Mouse (Mus musculus) midbrain, postnatal 0 days (tissue): ENCODE measurements around the gene Fxyd2. TPM values are rescaled to one million over a fixed set of nuclear protein-coding genes. Genes with fewer than 3 reads are reported as not detected.
A peak's percentile ranks its signal among the peaks of the same experiment; 100 is the strongest.

Source experiments
- ATAC-seq: fragments of 200-750 bp; cut with Nextera tagmentation; 2 replicates; pipeline ENCODE4 v1.8.0; 2017; ENCODE audit warnings: moderate number of reproducible peaks, mild to moderate bottlenecking, moderate TSS enrichment, moderate library complexity; ENCODE audit not compliant: low FRiP score
- DNase-seq: peaks from one replicate; pipeline ENCODE4 v3.0.0-alpha.2; 2015; ENCODE audit warnings: low spot score
- H3K27ac ChIP-seq: fragments of 300-500 bp; sonication (generic); 2 replicates; pipeline ENCODE4 v1.5.1; 2014; ENCODE audit warnings: low read depth, mild to moderate bottlenecking, low read length, mixed read lengths
- H3K27me3 ChIP-seq: fragments of 300-500 bp; sonication (generic); 2 replicates; pipeline ENCODE4 v1.6.1; 2014; ENCODE audit warnings: low read length, control low read depth, mixed read lengths; ENCODE audit not compliant: insufficient read depth
- H3K36me3 ChIP-seq: fragments of 300-500 bp; sonication (generic); 2 replicates; pipeline ENCODE4 v1.6.1; 2014; ENCODE audit warnings: low read length, control low read depth, mixed read lengths; ENCODE audit not compliant: insufficient read depth
- H3K4me1 ChIP-seq: fragments of 300-500 bp; sonication (generic); 2 replicates; pipeline ENCODE4 v1.6.1; 2014; ENCODE audit warnings: mild to moderate bottlenecking, control low read depth, antibody characterized with exemption, low read length, mixed read lengths; ENCODE audit not compliant: insufficient read depth
- H3K4me2 ChIP-seq: fragments of 300-500 bp; sonication (generic); 2 replicates; pipeline ENCODE4 v1.6.1; 2014; ENCODE audit warnings: low read depth, mild to moderate bottlenecking, low read length, mixed read lengths; ENCODE audit not compliant: poor library complexity, severe bottlenecking
- H3K4me3 ChIP-seq: fragments of 300-500 bp; sonication (generic); 2 replicates; pipeline ENCODE4 v1.5.1; 2014; ENCODE audit warnings: low read depth, mild to moderate bottlenecking, low read length, moderate library complexity
- H3K9ac ChIP-seq: fragments of 300-500 bp; sonication (generic); replicated peaks from 2 replicates; pipeline ENCODE4 v1.6.1; 2014; ENCODE audit warnings: mild to moderate bottlenecking, low read length, moderate library complexity, mixed read lengths; ENCODE audit not compliant: poor library complexity, severe bottlenecking
- H3K9me3 ChIP-seq: fragments of 300-500 bp; sonication (generic); 2 replicates; pipeline ENCODE4 v1.6.1; 2016; ENCODE audit warnings: low read length, control low read depth
- CTCF ChIP-seq: IDR thresholded peaks from 2 replicates; pipeline ENCODE4 v1.5.1; 2016; ENCODE audit warnings: antibody characterized with exemption, mild to moderate bottlenecking
- WGBS: fragments of 180-500 bp; shearing (Covaris S2); extraction: QIAGEN DNeasy Blood & Tissue Kit; methylation state at CpG from one replicate; pipeline ENCODE4 v1.1.7; 2014; 5-methylcytosine and 5-hydroxymethylcytosine counted together
- polyA plus RNA-seq: library from polyadenylated mRNA; unstranded; fragments of >200 nt; fragmentation: Nextera tagmentation; extraction: Ambion mirVana; gene quantifications from 2 replicates; pipeline ENCODE4 v1.2.1, GENCODE M21; 2015
- total RNA-seq: library from RNA; depleted of rRNA; stranded (reverse); fragments of >200 nt; gene quantifications from 2 replicates; pipeline ENCODE4 v1.2.3, GENCODE M21; 2014

The Fxyd2 gene
- total and polyA plus RNA-seq, 2 experiments from 2014 or later = 21.0 to 40.8 TPM

DNA sequence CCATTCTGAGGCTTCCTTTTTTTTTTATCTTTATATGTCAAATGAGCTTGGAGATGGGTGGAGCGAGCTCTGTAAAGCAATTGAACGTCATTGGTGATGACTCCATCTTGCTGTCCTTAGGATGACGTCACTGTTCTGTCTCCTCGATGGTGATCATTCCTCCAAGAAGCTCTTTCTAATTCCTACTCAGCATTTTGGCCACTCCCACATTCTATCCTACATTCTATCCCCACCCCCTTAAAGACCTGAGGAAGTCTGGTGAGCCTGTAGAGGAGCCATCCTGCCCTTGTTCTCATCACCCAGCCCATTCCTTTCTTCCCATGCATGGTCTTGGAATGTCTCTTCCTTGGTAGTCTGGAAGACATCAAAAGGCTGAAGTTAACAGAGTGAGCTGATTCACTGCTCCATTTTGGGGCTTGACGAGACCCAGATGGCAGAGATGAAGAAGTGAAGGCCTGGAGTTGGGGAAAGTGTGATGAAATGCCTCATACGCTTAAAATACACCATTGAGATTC lies 24.4 kb upstream of the Fxyd2 start:
- Histone ChIP-seq H3K4me1 (peaks cover 4% of the 10 kb centered on the region; the same call in 1 of the 2 replicates), H3K36me3 (peaks cover 6% of the 10 kb centered on the region; the same call in 1 of the 2 replicates), H3K27me3 (no peaks in the 10 kb centered on the region), H3K27ac (no peak overlapping the region), H3K4me2 (no peak overlapping the region), H3K9ac (no peak overlapping the region), H3K4me3 (no peak overlapping the region), H3K9me3 (no peaks in the 10 kb centered on the region)
- ATAC-seq = no peak
- no peak for TF ChIP-seq CTCF
- no peak for DNase-seq
- WGBS = 96% methylated on average over 6 of the region's 6 CpGs

DNA sequence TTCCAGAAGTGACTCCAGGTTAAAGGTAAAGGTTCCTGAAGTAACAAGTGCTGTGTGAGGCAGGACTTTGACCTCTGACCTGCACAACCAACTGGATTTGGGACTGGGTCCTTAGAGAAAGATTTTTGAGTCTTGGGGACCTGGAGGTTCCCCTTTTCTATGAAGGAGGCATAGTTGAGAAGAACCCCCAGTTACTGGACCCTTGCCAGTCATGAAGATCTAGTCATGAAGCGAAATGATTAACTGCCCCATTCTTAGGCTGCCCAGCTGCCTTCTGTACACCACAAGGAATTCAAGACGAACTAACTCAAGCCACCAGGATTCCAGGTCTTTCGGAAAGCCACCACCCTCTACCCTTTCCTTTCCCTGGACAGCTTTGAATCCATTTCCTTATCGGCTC lies 23.0 kb upstream of the Fxyd2 start:
- Histone ChIP-seq H3K4me2 (no peak overlapping the region), H3K4me1 (peaks cover 8% of the 10 kb centered on the region; the same call in 1 of the 2 replicates), H3K9ac (no peak overlapping the region), H3K4me3 (no peak overlapping the region), H3K27ac (no peak overlapping the region), H3K27me3 (no peaks in the 10 kb centered on the region), H3K9me3 (no peaks in the 10 kb centered on the region), H3K36me3 (peaks cover 6% of the 10 kb centered on the region; the same call in 1 of the 2 replicates)
- WGBS = 82% methylated on average over 4 of the region's 4 CpGs
- no peak for DNase-seq
- ATAC-seq = no peak
- TF ChIP-seq CTCF = no peak

DNA sequence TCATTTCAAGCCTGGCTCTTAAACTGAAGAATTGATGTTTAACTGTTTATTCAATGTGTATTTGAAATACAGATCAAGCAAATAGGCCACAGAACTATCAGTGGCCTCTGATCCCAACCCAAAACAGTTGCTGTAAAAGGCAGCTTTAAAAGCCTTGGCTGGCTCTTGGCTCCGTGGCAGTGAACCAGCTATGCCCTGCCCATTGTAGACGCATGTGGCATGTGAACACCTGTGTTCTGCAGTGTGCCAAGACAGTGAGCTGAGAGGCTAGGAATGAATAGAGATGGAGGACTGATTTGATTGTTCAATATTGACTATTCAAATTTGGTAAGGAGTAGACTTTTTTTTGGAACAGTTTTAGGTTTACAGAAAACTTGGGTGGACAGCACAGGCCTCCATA lies 22.6 kb upstream of the Fxyd2 start:
- DNase-seq (no peak), ATAC-seq (no peak)
- H3K9ac ChIP-seq = no peak overlapping the region
- H3K4me2 ChIP-seq = no peak overlapping the region
- TF ChIP-seq CTCF = no peak
- peaks cover 8% of the 10 kb centered on the region; the same call in 1 of the 2 replicates for H3K4me1 ChIP-seq
- no peaks in the 10 kb centered on the region for H3K9me3 ChIP-seq
- H3K4me3 ChIP-seq = no peak overlapping the region
- H3K27me3 ChIP-seq = no peaks in the 10 kb centered on the region
- H3K36me3 ChIP-seq = peaks cover 6% of the 10 kb centered on the region; the same call in 1 of the 2 replicates
- WGBS = 83% methylated on average over 2 of the region's 2 CpGs
- no peak overlapping the region for H3K27ac ChIP-seq

GRCm38 (mm10) chr9:45380411-45381251 lies 18.8 kb upstream of the Fxyd2 start:
- H3K27ac ChIP-seq = peak overlapping the region; percentile 19

DNA sequence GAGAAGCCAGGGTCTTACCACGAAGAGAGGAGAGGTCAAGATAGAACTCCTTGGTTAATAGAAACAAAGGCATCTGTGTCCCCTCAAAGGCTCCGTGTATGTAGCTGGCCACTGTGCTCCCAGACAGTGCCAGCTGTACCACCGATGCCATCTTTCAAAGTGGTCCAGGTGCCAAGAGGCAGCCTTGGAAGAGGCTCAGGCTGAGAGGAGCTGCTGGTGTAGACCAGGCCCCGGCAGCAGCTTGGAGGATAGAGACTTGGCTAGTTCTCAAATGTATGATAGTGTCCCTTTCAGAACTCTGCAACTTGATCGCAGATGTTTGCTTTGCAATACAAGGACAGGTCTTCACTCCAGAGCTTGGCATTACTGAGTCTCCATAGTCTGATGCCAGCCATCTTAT lies 17.1 kb upstream of the Fxyd2 start:
- Histone ChIP-seq H3K9me3 (no peaks in the 10 kb centered on the region), H3K9ac (no peak overlapping the region), H3K4me1 (0 out of 2 replicates have a peak, but pooled peaks cover 4% of the 10 kb centered on the region), H3K36me3 (no peaks in the 10 kb centered on the region), H3K4me2 (no peak overlapping the region), H3K4me3 (no peak overlapping the region), H3K27me3 (no peaks in the 10 kb centered on the region), H3K27ac (no peak overlapping the region)
- DNase-seq (peak; percentile 76), ATAC-seq (no peak)
- 70% methylated on average over 5 of the region's 5 CpGs for WGBS
- TF ChIP-seq CTCF = no peak

More at GRCm38 (mm10) chr9:45380411-45381251, 18.8 kb upstream of the Fxyd2 start:
- no peak overlapping the region for H3K9ac ChIP-seq
- H3K4me1 ChIP-seq = 0 out of 2 replicates have a peak, but pooled peaks cover 4% of the 10 kb centered on the region
- H3K4me2 ChIP-seq = no peak overlapping the region
- ATAC-seq (peak; percentile 58), DNase-seq (peak; percentile 82)
- no peak for TF ChIP-seq CTCF
- no peak overlapping the region for H3K4me3 ChIP-seq
- WGBS = 34% methylated on average over 10 of the region's 10 CpGs
- H3K27me3 ChIP-seq = no peaks in the 10 kb centered on the region
- peaks cover 2% of the 10 kb centered on the region; the same call in 1 of the 2 replicates for H3K36me3 ChIP-seq
- H3K9me3 ChIP-seq = no peaks in the 10 kb centered on the region

- H3K4me1 ChIP-seq = 0 out of 2 replicates have a peak, but pooled peaks cover 4% of the 10 kb centered on the region
- H3K9me3 ChIP-seq = no peaks in the 10 kb centered on the region
- DNase-seq (no peak), ATAC-seq (no peak)
- no peaks in the 10 kb centered on the region for H3K27me3 ChIP-seq
- H3K4me3 ChIP-seq = no peak overlapping the region
- H3K27ac ChIP-seq = no peak overlapping the region
- 75% methylated on average over 5 of the region's 5 CpGs for WGBS
- TF ChIP-seq CTCF = no peak
- no peak overlapping the region for H3K4me2 ChIP-seq
- H3K9ac ChIP-seq = no peak overlapping the region
- no peaks in the 10 kb centered on the region for H3K36me3 ChIP-seq
Observed at GRCm38 (mm10) chr9:45382834-45383233, 16.6 kb upstream of the Fxyd2 start.
